Mouse (Mus musculus) megakaryocyte-erythroid progenitor cell, adult 5-6 weeks (primary cell): ENCODE measurements around the gene Pgp. TPM values are rescaled to one million over a fixed set of nuclear protein-coding genes. Genes with fewer than 3 reads are reported as not detected.

ENCODE experiments used
- ATAC-seq: replicated peaks from 2 replicates; pipeline ENCODE4 v1.8.0; 2016; ENCODE audit warnings: mild to moderate bottlenecking, inconsistent platforms; ENCODE audit not compliant: severe bottlenecking, poor library complexity, low FRiP score, low TSS enrichment
- total RNA-seq, 2 experiments: library from RNA; stranded (forward) in 1 of 2; stranded (reverse) in 1 of 2; fragments of 200-1000, 215-1000 nt in 1 of 2; fragments of >200 nt in 1 of 2; fragmentation: Nextera tagmentation in 1 of 2; gene quantifications; 2 replicates each; pipeline ENCODE4 v1.2.3; 2014 to 2017

Gene Pgp
- total RNA-seq, 2 experiments from 2014 or later, result 23.4 to 32.8 TPM

DNA sequence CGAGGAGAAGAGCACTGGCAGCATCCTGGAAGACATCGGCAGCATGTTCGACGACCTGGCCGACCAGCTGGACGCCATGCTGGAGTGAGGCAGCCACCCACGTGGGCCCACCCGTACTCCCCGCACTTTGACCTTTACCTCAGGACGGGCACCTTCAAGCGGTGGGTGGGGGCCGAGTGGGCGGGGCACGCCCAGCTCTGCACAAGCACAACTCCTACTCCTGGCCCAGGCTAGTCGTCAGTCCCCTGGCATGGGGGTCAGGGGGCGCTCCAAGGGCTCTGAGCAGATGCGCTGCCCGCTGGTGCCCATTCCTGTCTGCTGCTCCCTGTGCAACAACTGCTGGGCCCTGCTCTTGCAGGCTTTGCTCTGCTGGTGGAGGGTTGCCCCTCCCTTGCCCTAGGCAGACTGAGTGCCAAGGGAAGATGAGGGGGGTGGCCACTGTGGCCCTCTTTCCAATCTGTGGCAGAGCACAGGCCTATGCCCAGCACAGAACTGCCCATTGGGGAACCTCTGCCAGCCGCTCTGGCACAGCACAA lies 37.0 kb downstream of the Pgp start:
- ATAC-seq, result no peak

DNA sequence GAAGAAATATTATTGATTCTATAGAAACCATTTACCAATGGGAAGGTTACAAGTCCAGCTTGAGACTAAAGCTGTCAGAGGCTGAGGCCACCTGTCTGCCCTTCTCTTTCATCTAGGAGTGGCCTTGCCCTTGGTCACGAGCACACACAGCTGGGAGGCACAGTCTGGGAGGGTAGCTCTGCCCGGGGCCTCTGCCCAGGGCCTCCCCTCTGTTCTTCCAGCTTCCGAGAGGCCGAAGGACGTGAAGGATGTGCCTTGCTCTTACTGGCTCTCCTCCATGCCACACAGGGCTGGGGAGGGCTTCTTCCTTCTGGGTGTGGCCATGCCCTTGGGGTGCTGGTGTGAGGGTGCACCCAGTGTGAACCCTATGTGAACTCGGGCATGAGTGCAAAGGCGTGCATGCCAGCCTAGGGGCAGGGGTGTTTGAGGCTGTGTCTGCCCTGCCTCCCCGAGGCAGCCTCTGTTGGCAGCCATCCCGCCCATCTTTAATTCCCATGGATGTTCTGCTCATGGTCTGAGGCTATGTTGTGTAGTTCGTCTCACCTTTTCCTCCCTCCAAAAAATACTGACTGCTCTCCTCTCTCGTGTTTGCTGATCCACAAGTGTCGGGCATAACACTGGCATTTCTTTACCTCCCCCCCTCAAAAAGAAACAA lies 37.7 kb downstream of the Pgp start:
- no peak for ATAC-seq

DNA sequence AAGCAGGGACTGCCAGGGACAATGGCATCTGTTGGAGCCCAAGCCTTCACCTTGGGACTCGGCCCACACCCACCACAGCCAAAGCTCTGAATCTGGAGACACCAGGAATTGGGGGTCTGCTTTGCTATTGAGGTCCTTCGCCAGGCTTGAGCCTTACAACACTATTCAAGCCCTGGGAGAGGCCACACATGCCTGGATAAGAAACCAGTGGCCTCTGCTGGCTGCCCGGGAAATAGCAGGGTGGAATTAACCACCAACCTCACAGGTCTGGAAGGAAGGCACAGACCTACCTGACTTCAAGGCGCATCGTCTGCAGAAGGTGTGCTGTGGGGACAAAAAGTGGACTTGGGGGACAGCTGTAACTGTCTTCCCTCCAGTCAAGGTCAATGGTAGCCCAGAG lies 43.4 kb downstream of the Pgp start:
- ATAC-seq, result peak; percentile 58

DNA sequence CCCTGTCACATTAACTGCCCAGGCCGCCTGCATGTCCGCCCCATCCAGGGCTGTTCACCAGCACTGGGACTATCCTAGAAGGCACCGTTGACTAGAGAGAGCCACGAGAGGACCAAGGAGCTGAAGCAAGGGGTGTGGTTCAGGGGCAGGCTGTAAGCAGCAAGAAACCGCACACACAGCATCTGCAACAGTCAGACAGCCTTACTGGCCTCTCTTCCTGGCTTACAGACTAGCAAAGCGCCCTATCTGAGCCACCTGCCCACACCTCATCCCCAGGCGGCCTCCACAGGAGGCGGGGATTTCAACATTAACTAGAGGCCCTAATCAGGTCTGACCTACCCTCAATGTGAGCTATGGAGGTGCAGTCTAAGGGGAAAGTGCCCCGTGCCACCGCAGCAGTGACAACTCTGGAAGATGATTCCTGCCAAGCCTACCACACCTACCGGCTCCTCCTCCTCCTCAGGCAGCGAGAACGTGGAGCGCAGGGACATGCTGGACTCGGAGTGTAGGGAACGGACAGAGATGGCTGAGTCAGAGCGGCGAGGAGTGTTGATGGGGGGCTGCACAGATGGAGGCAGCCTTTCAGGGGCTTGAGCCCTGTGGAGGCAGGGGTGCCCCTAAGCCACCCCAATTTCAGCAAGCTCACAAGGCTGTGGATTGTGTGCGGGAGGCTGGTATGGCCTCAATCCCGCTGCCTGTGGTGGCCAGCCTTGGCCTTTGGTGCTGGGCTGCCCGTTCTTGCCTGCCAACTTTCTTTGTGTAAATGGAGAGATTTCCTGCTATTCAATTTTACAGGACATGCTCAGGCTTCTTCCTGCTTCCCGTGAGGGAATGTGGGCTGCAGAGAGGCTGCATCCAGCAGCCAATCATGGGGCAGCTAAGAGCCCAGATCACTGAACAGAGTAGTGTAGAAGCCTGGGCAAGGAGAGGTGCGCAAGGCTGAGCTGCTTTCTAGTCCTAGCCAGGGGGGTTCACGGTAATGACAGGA lies 44.4 kb downstream of the Pgp start:
- ATAC-seq, result no peak

DNA sequence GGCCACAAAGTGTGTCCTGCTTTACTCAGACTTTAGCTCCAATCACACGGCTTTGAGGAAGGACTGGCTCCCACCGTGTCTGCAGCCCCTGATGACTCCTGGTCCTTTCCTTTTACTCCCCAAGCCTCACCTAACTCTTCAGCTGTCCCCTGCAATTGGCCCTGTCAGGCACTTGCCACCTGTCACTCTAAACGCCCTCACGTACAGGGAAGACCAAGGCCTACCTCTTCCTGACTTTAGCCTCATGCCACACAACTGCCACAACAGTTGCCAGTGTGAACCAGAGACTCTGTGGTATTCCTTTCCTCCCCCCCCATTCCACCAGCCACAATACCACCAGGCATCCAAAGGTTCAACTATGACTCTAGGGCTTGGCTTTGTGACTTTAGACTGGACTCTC lies 50.3 kb downstream of the Pgp start:
- ATAC-seq, result no peak

Other genes with a start within 250 kb of the Pgp start
- gene Tedc2, start 249.5 kb upstream of the Pgp start, total RNA-seq (2014; fragmentation: Nextera tagmentation), result 19.8 and 31.0 TPM in 2 replicates
- gene Tedc2, start 249.5 kb upstream of the Pgp start, total RNA-seq (2017), result 16.8 and 18.0 TPM in 2 replicates
- gene Ccnf, start 218.9 kb upstream of the Pgp start, total RNA-seq (2014; fragmentation: Nextera tagmentation), result 34.7 and 40.9 TPM in 2 replicates
- 17.5 and 24.4 TPM in 2 replicates for gene Ccnf, start 218.9 kb upstream of the Pgp start, total RNA-seq (2017)
- not detected in 2 replicates for gene Abca17, start 119.3 kb upstream of the Pgp start, total RNA-seq (2014; fragmentation: Nextera tagmentation)
- gene Abca17, start 119.3 kb upstream of the Pgp start, total RNA-seq (2017), result not detected in 2 replicates
- gene Abca3, start 118.4 kb upstream of the Pgp start, total RNA-seq (2014; fragmentation: Nextera tagmentation), result 103 and 105 TPM in 2 replicates
- 30.3 and 39.6 TPM in 2 replicates for gene Abca3, start 118.4 kb upstream of the Pgp start, total RNA-seq (2017)
- gene Rnps1, start 55.8 kb upstream of the Pgp start, total RNA-seq (2014; fragmentation: Nextera tagmentation), result 325 and 334 TPM in 2 replicates
- 263 and 290 TPM in 2 replicates for gene Rnps1, start 55.8 kb upstream of the Pgp start, total RNA-seq (2017)
- 79.7 and 88.7 TPM in 2 replicates for gene Eci1, start 43.8 kb upstream of the Pgp start, total RNA-seq (2014; fragmentation: Nextera tagmentation)
- gene Eci1, start 43.8 kb upstream of the Pgp start, total RNA-seq (2017), result 33.3 and 37.6 TPM in 2 replicates
- 1.2 and 5.0 TPM in 2 replicates for gene Dnase1l2, start 27.3 kb upstream of the Pgp start, total RNA-seq (2014; fragmentation: Nextera tagmentation)
- gene Dnase1l2, start 27.3 kb upstream of the Pgp start, total RNA-seq (2017), result 0.34 and 2.9 TPM in 2 replicates
- gene E4f1, start 79 bp upstream of the Pgp start, total RNA-seq (2014; fragmentation: Nextera tagmentation), result 47.7 and 60.9 TPM in 2 replicates
- 10.5 and 20.8 TPM in 2 replicates for gene E4f1, start 79 bp upstream of the Pgp start, total RNA-seq (2017)
- gene Bricd5, start 3.5 kb downstream of the Pgp start, total RNA-seq (2014; fragmentation: Nextera tagmentation), result not detected in 2 replicates
- 0.80 TPM in 1 of 2 replicates, not detected in the other for gene Bricd5, start 3.5 kb downstream of the Pgp start, total RNA-seq (2017)
- 35.8 and 38.7 TPM in 2 replicates for gene Mlst8, start 8.7 kb downstream of the Pgp start, total RNA-seq (2014; fragmentation: Nextera tagmentation)
- 17.2 and 36.1 TPM in 2 replicates for gene Mlst8, start 8.7 kb downstream of the Pgp start, total RNA-seq (2017)
- gene Caskin1, start 18.2 kb downstream of the Pgp start, total RNA-seq (2014; fragmentation: Nextera tagmentation), result not detected in 2 replicates
- gene Caskin1, start 18.2 kb downstream of the Pgp start, total RNA-seq (2017), result not detected in 2 replicates
- 111 and 143 TPM in 2 replicates for gene Traf7, start 57.5 kb downstream of the Pgp start, total RNA-seq (2014; fragmentation: Nextera tagmentation)
- 66.3 and 84.8 TPM in 2 replicates for gene Traf7, start 57.5 kb downstream of the Pgp start, total RNA-seq (2017)
- not detected in 2 replicates for gene Rab26, start 63.8 kb downstream of the Pgp start, total RNA-seq (2014; fragmentation: Nextera tagmentation)
- gene Rab26, start 63.8 kb downstream of the Pgp start, total RNA-seq (2017), result 1.3 TPM in 1 of 2 replicates, not detected in the other
- 17.2 and 20.5 TPM in 2 replicates for gene Pkd1, start 79.4 kb downstream of the Pgp start, total RNA-seq (2014; fragmentation: Nextera tagmentation)
- 4.6 and 5.4 TPM in 2 replicates for gene Pkd1, start 79.4 kb downstream of the Pgp start, total RNA-seq (2017)
- 70.8 and 101 TPM in 2 replicates for gene Tsc2, start 162.2 kb downstream of the Pgp start, total RNA-seq (2014; fragmentation: Nextera tagmentation)
- 39.0 and 44.3 TPM in 2 replicates for gene Tsc2, start 162.2 kb downstream of the Pgp start, total RNA-seq (2017)
- 7.8 and 14.1 TPM in 2 replicates for gene Nthl1, start 162.3 kb downstream of the Pgp start, total RNA-seq (2014; fragmentation: Nextera tagmentation)
- 4.6 and 12.9 TPM in 2 replicates for gene Nthl1, start 162.3 kb downstream of the Pgp start, total RNA-seq (2017)
- gene Slc9a3r2, start 179.9 kb downstream of the Pgp start, total RNA-seq (2014; fragmentation: Nextera tagmentation), result 1.0 TPM in 1 of 2 replicates, not detected in the other
- gene Slc9a3r2, start 179.9 kb downstream of the Pgp start, total RNA-seq (2017), result 0.38 and 1.6 TPM in 2 replicates
- gene Npw, start 188.1 kb downstream of the Pgp start, total RNA-seq (2014; fragmentation: Nextera tagmentation), result 2.0 TPM in 1 of 2 replicates, not detected in the other
- gene Npw, start 188.1 kb downstream of the Pgp start, total RNA-seq (2017), result not detected in 2 replicates
- 44.9 and 65.2 TPM in 2 replicates for gene Zfp598, start 199.3 kb downstream of the Pgp start, total RNA-seq (2014; fragmentation: Nextera tagmentation)
- gene Zfp598, start 199.3 kb downstream of the Pgp start, total RNA-seq (2017), result 24.7 and 32.1 TPM in 2 replicates
- gene Syngr3, start 219.6 kb downstream of the Pgp start, total RNA-seq (2014; fragmentation: Nextera tagmentation), result not detected in 2 replicates
- gene Syngr3, start 219.6 kb downstream of the Pgp start, total RNA-seq (2017), result not detected in 2 replicates
- gene Gfer, start 225.8 kb downstream of the Pgp start, total RNA-seq (2014; fragmentation: Nextera tagmentation), result 39.2 and 44.6 TPM in 2 replicates
- gene Gfer, start 225.8 kb downstream of the Pgp start, total RNA-seq (2017), result 67.2 and 87.0 TPM in 2 replicates
- 3.5 TPM in 1 of 2 replicates, not detected in the other for gene Noxo1, start 225.8 kb downstream of the Pgp start, total RNA-seq (2014; fragmentation: Nextera tagmentation)
- gene Noxo1, start 225.8 kb downstream of the Pgp start, total RNA-seq (2017), result 0.53 and 2.0 TPM in 2 replicates
- 58.4 and 91.1 TPM in 2 replicates for gene Tbl3, start 237.3 kb downstream of the Pgp start, total RNA-seq (2014; fragmentation: Nextera tagmentation)
- 48.9 and 54.8 TPM in 2 replicates for gene Tbl3, start 237.3 kb downstream of the Pgp start, total RNA-seq (2017)
- 0.72 TPM in 1 of 2 replicates, not detected in the other for gene Rnf151, start 247.7 kb downstream of the Pgp start, total RNA-seq (2014; fragmentation: Nextera tagmentation)
- 0.27 TPM in 1 of 2 replicates, not detected in the other for gene Rnf151, start 247.7 kb downstream of the Pgp start, total RNA-seq (2017)
- 6,242 and 6,563 TPM in 2 replicates for gene Rps2, start 247.7 kb downstream of the Pgp start, total RNA-seq (2014; fragmentation: Nextera tagmentation)
- 1,324 and 2,144 TPM in 2 replicates for gene Rps2, start 247.7 kb downstream of the Pgp start, total RNA-seq (2017)